Mouse (Mus musculus) inflammation-experienced regulatory T-cells, adult 16 weeks (primary cell): Measurements from ENCODE around the gene Rab11fip5. TPM values are rescaled to one million over a fixed set of nuclear protein-coding genes. Genes with fewer than 3 reads are reported as not detected.

ENCODE experiments used
- polyA plus RNA-seq: library from polyadenylated mRNA; unstranded; fragments of 100-300 nt; shearing (Covaris generic); gene quantifications from one replicate; pipeline ENCODE4 v1.2.1, GENCODE M21; 2017

The Rab11fip5 gene
- 0.52 TPM for polyA plus RNA-seq

GRCm38 (mm10) chr6:85373951-85374733 lies at the start of gene Rab11fip5:
Gene Rab11fip5 (minus strand): TSS chr6:85374634.

GRCm38 (mm10) chr6:85423836-85424379 lies 49.5 kb upstream of the Rab11fip5 start, which contains the start of gene Noto:
Gene Noto (plus strand): TSS chr6:85423886.

GRCm38 (mm10) chr6:85333000-85333669 lies 41.3 kb downstream of the Rab11fip5 start, which contains the start of gene Sfxn5:
Gene Sfxn5 (minus strand): TSS chr6:85333422.

Other genes with a start within 250 kb of the Rab11fip5 start
- 66.6 TPM for gene Spr, start 236.9 kb downstream of the Rab11fip5 start, polyA plus RNA-seq
- not detected for gene Emx1, start 187.2 kb downstream of the Rab11fip5 start, polyA plus RNA-seq
- 1.5 TPM for gene Sfxn5, start 41.2 kb downstream of the Rab11fip5 start, polyA plus RNA-seq
- gene Noto, start 49.3 kb upstream of the Rab11fip5 start, polyA plus RNA-seq: not detected
- gene Smyd5, start 57.4 kb upstream of the Rab11fip5 start, polyA plus RNA-seq: 60.0 TPM
- gene Cct7, start 76.9 kb upstream of the Rab11fip5 start, polyA plus RNA-seq: 347 TPM
- gene Pradc1, start 77.3 kb upstream of the Rab11fip5 start, polyA plus RNA-seq: 20.4 TPM
- 0.50 TPM for gene Fbxo41, start 128.4 kb upstream of the Rab11fip5 start, polyA plus RNA-seq
- not detected for gene Egr4, start 139.0 kb upstream of the Rab11fip5 start, polyA plus RNA-seq
- gene Alms1, start 212.9 kb upstream of the Rab11fip5 start, polyA plus RNA-seq: 1.7 TPM